Mouse (Mus musculus): ENCODE results near the gene Zfp609. TPM values are rescaled to one million over a fixed set of nuclear protein-coding genes. Genes with fewer than 3 reads are reported as not detected.

Zfp609 gene
- total and polyA plus RNA-seq, 2 experiments from 2014 or later = 5.4 to 11.2 TPM

DNA sequence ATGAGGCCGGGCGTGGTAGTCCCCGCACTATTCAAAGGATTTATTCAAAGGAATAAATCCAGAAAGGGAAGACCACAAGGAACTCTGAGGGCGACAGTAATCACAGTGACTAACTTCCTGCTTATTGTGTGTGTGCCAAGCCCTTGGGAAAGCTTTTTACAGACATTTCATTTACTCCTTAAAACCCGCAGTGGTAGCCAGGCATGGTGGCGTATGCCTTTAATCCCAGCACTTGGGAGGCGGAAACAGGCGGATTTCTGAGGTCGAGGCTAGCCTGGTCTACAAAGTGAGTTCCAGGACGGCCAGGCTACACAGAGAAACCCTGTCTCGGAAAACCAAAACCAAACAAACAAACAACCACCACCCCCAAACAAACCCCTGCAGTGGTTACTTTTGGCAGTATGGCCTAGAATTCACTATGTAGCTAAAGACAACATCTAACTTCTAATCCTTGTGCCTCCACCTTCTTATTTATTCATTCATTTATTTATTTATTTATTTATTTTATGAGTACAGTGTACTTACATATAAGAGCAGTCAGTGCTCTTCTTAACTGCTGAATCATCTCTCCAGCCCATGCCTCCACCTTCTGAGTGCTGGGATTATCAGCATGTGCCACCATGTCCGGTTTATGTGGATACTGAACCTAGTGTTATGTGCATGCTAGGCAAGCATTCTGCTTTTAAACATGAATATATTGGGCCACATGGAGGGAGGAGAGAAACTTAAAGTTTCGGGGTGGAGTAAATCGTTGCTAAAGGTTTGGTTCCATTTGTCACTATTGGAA lies 86.1 kb downstream of the Zfp609 start:
- 83% methylated on average over 14 of the region's 14 CpGs for WGBS
- ATAC-seq (ENCODE audit: low FRiP score) = no peak
- no peak overlapping the region for H3K27ac ChIP-seq (ENCODE audit: low read depth, low read length)

GRCm38 (mm10) chr9:65734931-65735330 lies 92.4 kb downstream of the Zfp609 start:
- no peak overlapping the region for H3K27ac ChIP-seq (ENCODE audit: low read depth, low read length)
- 88% methylated on average over 3 of the region's 3 CpGs for WGBS
- no peak for ATAC-seq (ENCODE audit: low FRiP score)

More for the DNA sequence above, 86.1 kb downstream of the Zfp609 start:
- Histone ChIP-seq H3K36me3 (ENCODE audit: insufficient read depth, low read length) (no peaks in the 10 kb centered on the region), H3K4me1 (ENCODE audit: insufficient read depth, low read length) (peaks cover 30% of the 10 kb centered on the region), H3K4me3 (ENCODE audit: low read depth, low read length) (no peak overlapping the region), H3K9ac (replicated peaks; ENCODE audit: low read length, poor library complexity, severe bottlenecking) (no peak overlapping the region), H3K4me2 (ENCODE audit: low read depth, low read length, poor library complexity, severe bottlenecking) (no peak overlapping the region), H3K27me3 (ENCODE audit: insufficient read depth, low read length) (no peaks in the 10 kb centered on the region), H3K9me3 (ENCODE audit: low read length) (no peaks in the 10 kb centered on the region)
- no peak for DNase-seq (ENCODE audit: low spot score)
- no peak for TF ChIP-seq CTCF (IDR thresholded peaks at IDR 0.05)

GRCm38 (mm10) chr9:65728588-65728987 lies 98.8 kb downstream of the Zfp609 start:
- DNase-seq (ENCODE audit: low spot score) (no peak), ATAC-seq (ENCODE audit: low FRiP score) (no peak)
- no peak for TF ChIP-seq CTCF (IDR thresholded peaks at IDR 0.05)
- H3K27me3 ChIP-seq (ENCODE audit: insufficient read depth, low read length) = no peaks in the 10 kb centered on the region
- H3K9me3 ChIP-seq (ENCODE audit: low read length) = no peaks in the 10 kb centered on the region
- H3K4me1 ChIP-seq (ENCODE audit: insufficient read depth, low read length) = peaks cover 13% of the 10 kb centered on the region; the same call in 1 of the 2 replicates
- H3K4me3 ChIP-seq (ENCODE audit: low read depth, low read length) = no peak overlapping the region
- no peak overlapping the region for H3K27ac ChIP-seq (ENCODE audit: low read depth, low read length)
- no peak overlapping the region for H3K4me2 ChIP-seq (ENCODE audit: low read depth, low read length, poor library complexity, severe bottlenecking)
- 94% methylated on average over 6 of the region's 6 CpGs for WGBS
- no peaks in the 10 kb centered on the region for H3K36me3 ChIP-seq (ENCODE audit: insufficient read depth, low read length)
- H3K9ac ChIP-seq (replicated peaks; ENCODE audit: low read length, poor library complexity, severe bottlenecking) = no peak overlapping the region

More at GRCm38 (mm10) chr9:65734931-65735330, 92.4 kb downstream of the Zfp609 start:
- Histone ChIP-seq H3K36me3 (ENCODE audit: insufficient read depth, low read length) (no peaks in the 10 kb centered on the region), H3K4me2 (ENCODE audit: low read depth, low read length, poor library complexity, severe bottlenecking) (no peak overlapping the region), H3K9me3 (ENCODE audit: low read length) (no peaks in the 10 kb centered on the region), H3K4me1 (ENCODE audit: insufficient read depth, low read length) (no peaks in the 10 kb centered on the region), H3K4me3 (ENCODE audit: low read depth, low read length) (no peak overlapping the region), H3K9ac (replicated peaks; ENCODE audit: low read length, poor library complexity, severe bottlenecking) (no peak overlapping the region), H3K27me3 (ENCODE audit: insufficient read depth, low read length) (no peaks in the 10 kb centered on the region)
- no peak for DNase-seq (ENCODE audit: low spot score)
- TF ChIP-seq CTCF (IDR thresholded peaks at IDR 0.05) = no peak

DNA sequence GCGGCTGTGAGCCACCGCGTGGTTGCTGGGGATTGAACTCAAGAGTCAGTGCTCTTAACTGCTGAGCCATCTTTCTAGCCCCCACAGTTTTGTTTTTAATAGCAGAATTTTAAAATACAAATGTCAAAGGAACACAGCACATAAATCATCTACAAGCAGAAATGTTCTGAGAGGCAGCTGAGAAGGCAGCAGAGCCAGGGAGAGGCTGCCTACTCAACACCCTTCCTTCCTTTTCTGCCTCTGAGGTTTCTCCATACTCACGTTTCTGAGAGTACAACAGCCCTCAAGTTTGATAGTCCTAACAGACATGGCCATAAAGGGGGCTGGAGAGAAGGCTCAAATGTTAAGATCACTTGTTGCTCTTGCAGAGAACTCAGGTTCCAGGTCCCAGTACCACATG lies 99.9 kb downstream of the Zfp609 start:
- no peak overlapping the region for H3K4me2 ChIP-seq (ENCODE audit: low read depth, low read length, poor library complexity, severe bottlenecking)
- H3K27ac ChIP-seq (ENCODE audit: low read depth, low read length) = no peak overlapping the region
- DNase-seq (ENCODE audit: low spot score) (no peak), ATAC-seq (ENCODE audit: low FRiP score) (no peak)
- H3K9ac ChIP-seq (replicated peaks; ENCODE audit: low read length, poor library complexity, severe bottlenecking) = no peak overlapping the region
- H3K4me1 ChIP-seq (ENCODE audit: insufficient read depth, low read length) = peaks cover 15% of the 10 kb centered on the region; the same call in 1 of the 2 replicates
- H3K9me3 ChIP-seq (ENCODE audit: low read length) = no peaks in the 10 kb centered on the region
- TF ChIP-seq CTCF (IDR thresholded peaks at IDR 0.05) = no peak
- H3K4me3 ChIP-seq (ENCODE audit: low read depth, low read length) = no peak overlapping the region
- no peaks in the 10 kb centered on the region for H3K27me3 ChIP-seq (ENCODE audit: insufficient read depth, low read length)
- 83% methylated on average over 4 of the region's 4 CpGs for WGBS
- no peaks in the 10 kb centered on the region for H3K36me3 ChIP-seq (ENCODE audit: insufficient read depth, low read length)

DNA sequence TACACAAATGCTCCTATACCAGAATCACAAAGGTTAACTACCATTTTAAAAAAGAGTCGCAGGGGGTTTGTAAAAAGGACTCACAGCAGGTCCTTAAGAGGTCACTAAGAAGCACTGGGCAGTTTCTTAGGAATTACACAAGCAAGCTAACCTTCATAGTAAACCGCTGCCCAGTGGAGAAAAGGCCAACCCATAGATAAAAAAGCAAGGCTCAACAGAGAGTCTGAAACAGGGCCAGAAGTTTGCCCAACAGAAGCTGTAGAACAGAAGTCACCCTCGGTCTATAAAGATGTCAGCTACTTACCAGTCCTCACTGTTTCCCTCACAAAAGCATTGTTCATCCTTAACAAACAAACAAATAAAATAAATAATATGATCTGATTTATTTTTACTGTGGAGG lies 100.9 kb downstream of the Zfp609 start:
- Histone ChIP-seq H3K27me3 (ENCODE audit: insufficient read depth, low read length) (no peaks in the 10 kb centered on the region), H3K36me3 (ENCODE audit: insufficient read depth, low read length) (no peaks in the 10 kb centered on the region), H3K4me3 (ENCODE audit: low read depth, low read length) (no peak overlapping the region), H3K4me1 (ENCODE audit: insufficient read depth, low read length) (peaks cover 20% of the 10 kb centered on the region; the same call in 1 of the 2 replicates), H3K4me2 (ENCODE audit: low read depth, low read length, poor library complexity, severe bottlenecking) (no peak overlapping the region), H3K9ac (replicated peaks; ENCODE audit: low read length, poor library complexity, severe bottlenecking) (no peak overlapping the region), H3K27ac (ENCODE audit: low read depth, low read length) (no peak overlapping the region), H3K9me3 (ENCODE audit: low read length) (no peaks in the 10 kb centered on the region)
- no peak for ATAC-seq (ENCODE audit: low FRiP score)
- DNase-seq (ENCODE audit: low spot score) = no peak
- WGBS = 77% methylated on average over 3 of the region's 3 CpGs
- TF ChIP-seq CTCF (IDR thresholded peaks at IDR 0.05) = no peak

GRCm38 (mm10) chr9:65725291-65725622 lies 102.1 kb downstream of the Zfp609 start:
- 28% methylated on average over 4 of the region's 4 CpGs for WGBS
- ATAC-seq (ENCODE audit: low FRiP score) = no peak
- H3K9ac ChIP-seq (replicated peaks; ENCODE audit: low read length, poor library complexity, severe bottlenecking) = no peak overlapping the region
- no peaks in the 10 kb centered on the region for H3K36me3 ChIP-seq (ENCODE audit: insufficient read depth, low read length)
- peaks cover 20% of the 10 kb centered on the region; the same call in 1 of the 2 replicates for H3K4me1 ChIP-seq (ENCODE audit: insufficient read depth, low read length)
- H3K9me3 ChIP-seq (ENCODE audit: low read length) = no peaks in the 10 kb centered on the region
- peak overlapping the region; percentile 70 for H3K27ac ChIP-seq (ENCODE audit: low read depth, low read length)
- TF ChIP-seq CTCF (IDR thresholded peaks at IDR 0.05) = no peak
- H3K4me2 ChIP-seq (ENCODE audit: low read depth, low read length, poor library complexity, severe bottlenecking) = no peak overlapping the region
- H3K27me3 ChIP-seq (ENCODE audit: insufficient read depth, low read length) = no peaks in the 10 kb centered on the region
- no peak for DNase-seq (ENCODE audit: low spot score)
- no peak overlapping the region for H3K4me3 ChIP-seq (ENCODE audit: low read depth, low read length)
